Mouse (Mus musculus) kidney, adult 9 months (tissue): Measurements from ENCODE around the gene Prkar1b.

Source experiments
- DNase-seq: peaks from one replicate; pipeline ENCODE4 v3.0.0; 2022

Prkar1b gene

GRCm38 (mm10) chr5:139098991-139099972 is 50.5 kb downstream of the Prkar1b start:
- no peak for DNase-seq

DNA sequence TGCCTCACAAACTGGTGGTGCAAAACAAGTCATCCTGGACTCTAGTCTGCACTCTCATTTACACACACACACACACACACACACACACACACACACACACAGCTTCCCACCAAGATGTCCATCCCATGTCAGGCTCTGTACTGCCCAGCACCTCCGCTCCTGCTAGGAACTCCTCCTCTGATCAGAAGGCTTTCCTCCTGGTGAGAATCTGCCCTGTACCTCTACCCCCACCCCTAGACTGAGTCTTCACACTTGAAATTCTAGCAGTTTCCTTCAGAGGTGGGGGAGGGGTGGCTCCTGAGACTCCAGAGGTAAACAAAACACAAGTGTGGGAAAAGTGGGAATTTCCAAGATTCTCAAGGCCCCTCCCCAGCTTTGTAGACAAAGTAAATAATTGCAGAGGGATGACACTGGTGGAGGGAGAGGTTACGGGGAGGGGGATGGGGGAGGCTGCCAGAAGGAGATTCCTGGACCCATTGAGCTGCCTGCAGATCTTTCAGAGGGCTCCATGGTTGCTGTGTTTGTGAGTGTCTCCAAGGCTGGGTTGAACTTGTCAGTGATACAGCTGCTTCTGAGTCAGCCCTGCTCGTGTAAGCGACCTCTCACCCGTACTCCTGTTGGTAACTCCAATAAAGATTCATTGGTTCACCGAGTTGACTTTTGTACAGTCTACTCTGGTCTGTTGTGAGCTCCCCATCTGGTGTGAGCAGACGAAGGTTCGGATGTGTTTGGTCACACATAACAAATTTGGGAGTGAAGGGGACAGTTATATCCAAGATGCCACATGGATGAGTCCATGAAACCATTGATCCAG is 54.3 kb downstream of the Prkar1b start:
- DNase-seq = no peak

- no peak for DNase-seq
Measured at GRCm38 (mm10) chr5:139093534-139093933, 56.3 kb downstream of the Prkar1b start.

GRCm38 (mm10) chr5:139091713-139092112 is 58.1 kb downstream of the Prkar1b start:
- DNase-seq = no peak

- DNase-seq = no peak
Measured at GRCm38 (mm10) chr5:139090162-139090561, 59.6 kb downstream of the Prkar1b start.

GRCm38 (mm10) chr5:139088173-139088572 is 61.6 kb downstream of the Prkar1b start:
- no peak for DNase-seq

DNA sequence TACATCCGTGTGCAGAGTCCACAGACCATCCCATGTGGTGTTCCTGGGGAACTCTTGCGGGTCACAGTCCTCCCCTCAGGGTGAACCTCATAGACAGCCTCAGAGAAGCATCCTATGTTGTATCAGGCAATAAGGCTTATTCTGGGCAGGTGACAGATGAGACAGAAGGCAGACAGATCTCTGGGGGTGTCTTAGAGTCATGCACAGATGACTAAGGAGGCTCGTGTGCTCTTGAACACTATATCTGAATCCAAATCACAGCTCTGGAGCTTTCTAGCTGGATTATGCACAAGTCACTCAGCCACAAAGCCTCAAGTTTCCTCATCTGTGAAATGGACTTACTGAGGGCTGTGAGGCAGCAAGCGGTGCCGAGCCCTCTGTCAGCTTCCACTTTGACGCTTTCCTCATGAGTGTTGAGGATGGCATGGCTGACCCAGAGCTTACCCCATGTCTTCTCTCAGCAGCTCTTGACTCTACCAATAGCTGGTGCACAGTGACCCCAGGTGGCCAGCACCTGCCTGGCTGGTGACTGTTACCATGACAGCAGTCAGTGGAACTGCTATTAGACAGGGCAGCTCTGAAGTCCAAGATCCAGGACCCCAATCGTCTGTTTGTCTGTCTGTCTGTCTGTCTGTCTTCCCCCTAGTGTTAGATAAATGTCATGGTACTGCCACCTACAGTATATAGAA is 64.8 kb downstream of the Prkar1b start:
- peak; percentile 74 for DNase-seq

DNA sequence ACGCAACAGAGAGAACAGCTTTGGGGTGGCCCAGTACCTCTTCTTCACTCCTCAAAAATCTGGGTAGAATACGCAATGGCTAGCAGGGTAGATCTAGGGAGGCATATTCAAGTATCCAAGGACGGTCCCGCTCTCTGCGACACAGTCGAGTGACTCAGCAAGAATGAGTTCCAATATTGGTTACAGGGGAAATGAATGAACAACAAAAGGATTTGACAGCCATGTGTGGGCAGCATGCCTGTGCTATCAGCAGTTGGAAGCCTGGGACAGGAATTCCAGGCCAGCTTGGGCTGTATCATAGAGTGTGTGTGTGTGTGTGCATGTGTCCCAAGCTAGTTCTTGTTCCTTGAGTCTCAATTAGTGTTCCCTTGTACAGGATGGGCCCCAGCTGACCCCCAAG is 65.5 kb downstream of the Prkar1b start:
- no peak for DNase-seq

DNA sequence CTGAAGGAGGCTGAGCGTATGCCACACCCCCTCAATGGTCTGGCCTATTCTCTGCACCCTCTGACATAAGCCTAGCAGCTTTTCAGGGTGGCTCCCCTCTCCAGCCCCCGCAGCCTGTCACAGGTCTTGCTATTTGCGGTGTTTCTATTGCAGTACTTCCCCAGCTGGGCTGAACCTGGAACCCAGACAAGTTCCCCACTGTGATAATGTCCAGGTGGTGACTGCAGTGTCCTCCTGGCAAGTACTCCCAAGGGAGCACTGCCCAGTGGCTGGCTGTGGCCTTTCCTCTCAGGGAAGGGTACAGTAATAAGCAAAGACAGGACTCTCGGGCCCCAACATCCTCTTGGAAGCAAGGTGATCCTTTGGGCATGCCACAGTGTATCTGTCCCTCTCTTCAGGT is 66.0 kb downstream of the Prkar1b start:
- DNase-seq = no peak

DNA sequence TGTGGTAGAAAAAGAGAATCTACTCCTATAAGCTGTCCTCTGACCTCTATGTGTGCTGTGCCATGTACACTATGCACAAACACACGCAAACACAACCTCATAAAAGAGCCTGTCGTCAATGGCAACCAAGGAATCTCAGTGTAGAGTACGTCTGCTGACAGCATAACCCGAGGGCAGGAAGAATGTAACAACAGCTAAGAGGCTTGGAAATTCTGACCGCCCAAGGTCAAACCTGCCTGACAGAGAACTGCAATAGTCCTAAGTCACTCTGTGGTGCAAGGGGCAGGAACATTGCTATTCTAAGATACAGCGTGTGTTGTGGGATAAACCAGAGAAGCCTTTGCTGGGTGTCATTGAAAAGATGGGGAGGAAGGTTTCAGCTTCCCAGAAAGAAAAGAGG is 68.4 kb downstream of the Prkar1b start:
- peak; percentile 35 for DNase-seq

GRCm38 (mm10) chr5:139078156-139078462 is 71.7 kb downstream of the Prkar1b start:
- no peak for DNase-seq

DNA sequence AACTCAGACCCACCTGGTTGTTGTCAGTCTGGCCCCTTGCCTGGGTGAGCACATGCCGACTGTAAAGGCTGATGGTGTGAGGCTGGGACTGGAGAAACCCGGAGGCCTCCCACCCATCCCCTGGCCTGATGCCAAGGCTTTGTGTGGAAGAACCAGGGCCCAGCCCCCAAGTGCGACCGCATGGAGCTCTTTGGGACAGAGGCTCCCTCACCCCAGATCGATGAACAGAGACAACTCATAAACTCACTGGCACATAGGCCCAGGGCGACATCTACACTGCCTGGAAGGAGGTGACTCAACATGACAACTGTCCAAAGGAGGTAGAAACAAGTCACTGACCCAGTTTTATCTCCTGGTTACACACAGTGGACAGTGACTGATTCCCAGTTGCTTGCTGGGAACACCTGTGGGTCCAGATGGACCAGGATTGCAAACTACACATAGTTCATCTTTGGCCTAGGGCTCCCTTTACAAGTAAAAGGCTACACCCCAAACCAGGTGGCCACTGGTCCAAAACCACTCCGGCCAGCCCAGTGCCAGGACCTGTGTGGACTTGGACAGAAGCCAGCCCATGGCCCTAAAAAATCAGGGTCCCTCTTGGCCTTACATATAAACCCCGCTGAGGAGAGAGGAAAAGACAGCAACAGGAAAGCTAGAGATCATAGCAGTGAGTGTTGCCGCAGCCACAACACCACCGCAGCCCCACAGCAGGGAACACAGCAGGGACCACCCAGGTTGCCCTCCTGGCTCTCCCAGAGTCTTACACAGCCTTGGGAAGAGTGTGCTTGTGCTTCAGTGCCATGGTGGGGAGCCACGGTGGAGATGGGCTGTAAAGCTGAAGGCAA is 72.3 kb downstream of the Prkar1b start:
- no peak for DNase-seq

GRCm38 (mm10) chr5:139076450-139076849 is 73.4 kb downstream of the Prkar1b start:
- DNase-seq = no peak

GRCm38 (mm10) chr5:139075791-139076190 is 74.0 kb downstream of the Prkar1b start:
- no peak for DNase-seq

GRCm38 (mm10) chr5:139075125-139075524 is 74.7 kb downstream of the Prkar1b start:
- peak; percentile 84 for DNase-seq

DNA sequence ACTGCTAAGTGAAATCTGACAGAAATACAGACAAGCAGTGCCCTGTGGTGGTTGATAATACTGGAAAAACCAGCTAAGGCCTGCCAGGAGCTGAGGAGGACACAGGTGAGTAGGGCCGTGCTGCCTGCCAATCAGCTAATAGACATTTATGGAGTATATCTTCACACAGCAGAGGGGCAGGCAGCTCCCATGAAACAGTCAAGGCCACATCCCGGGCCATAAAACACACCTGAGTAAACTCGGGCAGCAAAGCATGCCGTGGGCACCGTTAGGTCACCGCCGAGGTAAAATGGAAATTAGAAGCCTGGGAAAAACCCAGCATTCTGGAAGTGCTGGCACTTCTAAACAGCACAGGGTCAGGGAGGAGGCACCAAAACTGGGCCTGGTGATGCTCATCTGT is 75.8 kb downstream of the Prkar1b start:
- peak; percentile 39 for DNase-seq

- no peak for DNase-seq
Measured at GRCm38 (mm10) chr5:139072866-139073265, 76.9 kb downstream of the Prkar1b start.

GRCm38 (mm10) chr5:139066861-139067614 is 82.8 kb downstream of the Prkar1b start:
- no peak for DNase-seq

GRCm38 (mm10) chr5:139064611-139065010 is 85.2 kb downstream of the Prkar1b start:
- no peak for DNase-seq

DNA sequence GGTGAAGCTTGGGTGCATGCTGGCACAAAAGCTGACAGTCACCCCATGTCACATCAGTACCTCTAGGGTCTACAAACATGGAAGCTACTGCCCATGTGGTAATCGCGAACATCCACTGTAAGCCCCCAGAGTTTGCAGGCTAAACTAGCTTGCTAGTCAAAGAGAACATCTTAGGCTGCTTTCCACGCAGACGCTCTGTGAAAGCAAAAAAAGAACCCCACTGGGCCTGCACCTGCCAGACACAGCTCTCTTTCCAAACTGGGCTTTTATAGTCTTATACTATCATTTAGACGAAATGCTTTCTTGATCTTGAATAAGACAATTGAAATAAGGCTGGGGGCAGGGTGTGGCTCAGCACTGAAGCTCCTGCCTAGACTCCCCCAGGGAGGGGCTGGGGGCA is 88.1 kb downstream of the Prkar1b start:
- no peak for DNase-seq

GRCm38 (mm10) chr5:139060460-139061051 is 89.2 kb downstream of the Prkar1b start:
- no peak for DNase-seq
